Mouse (Mus musculus): ENCODE data around the gene AK157302. TPM values are rescaled to one million over a fixed set of nuclear protein-coding genes. Genes with fewer than 3 reads are reported as not detected.
"Not testable (repeated sequence)": the region's sequence is repeated elsewhere in the genome, so short reads cannot be mapped to it uniquely, and the experiment has no call there.

AK157302 gene
- total RNA-seq (2021): 1 to 10 TPM; 9.0 to 10.0 TPM
- long read RNA-seq, experiment 1, transcript AK157302-201 (1 exons, 1,924 nt): major isoform, 26 of 26 reads
- long read RNA-seq, experiment 1, partial matches to known transcripts: 0 of 26 reads
- long read RNA-seq, experiment 1, other reads (novel, unspliced or antisense): 0 of 26 reads
- long read RNA-seq, experiment 2, transcript AK157302-201 (1 exons, 1,924 nt): major isoform, 50 of 50 reads
- long read RNA-seq, experiment 2, partial matches to known transcripts: 0 of 50 reads
- long read RNA-seq, experiment 2, other reads (novel, unspliced or antisense): 0 of 50 reads

GRCm38 (mm10) chr13:21495080-21495479, at the start of gene AK157302:
TSS of gene AK157302 (plus strand) at chr13:21495223.
- DNase-seq (ENCODE audit: low spot score in 2 of 2): no peak

GRCm38 (mm10) chr13:21446796-21447195, 48.2 kb upstream of the AK157302 start:
- no peak for DNase-seq (ENCODE audit: low spot score in 2 of 2)

- DNase-seq (ENCODE audit: low spot score in 2 of 2): no peak
These were observed 47.0 kb upstream of the AK157302 start for GRCm38 (mm10) chr13:21447856-21448614.

- no peak for DNase-seq (ENCODE audit: low spot score in 2 of 2)
These were observed 42.0 kb upstream of the AK157302 start for GRCm38 (mm10) chr13:21453042-21453441.

DNA sequence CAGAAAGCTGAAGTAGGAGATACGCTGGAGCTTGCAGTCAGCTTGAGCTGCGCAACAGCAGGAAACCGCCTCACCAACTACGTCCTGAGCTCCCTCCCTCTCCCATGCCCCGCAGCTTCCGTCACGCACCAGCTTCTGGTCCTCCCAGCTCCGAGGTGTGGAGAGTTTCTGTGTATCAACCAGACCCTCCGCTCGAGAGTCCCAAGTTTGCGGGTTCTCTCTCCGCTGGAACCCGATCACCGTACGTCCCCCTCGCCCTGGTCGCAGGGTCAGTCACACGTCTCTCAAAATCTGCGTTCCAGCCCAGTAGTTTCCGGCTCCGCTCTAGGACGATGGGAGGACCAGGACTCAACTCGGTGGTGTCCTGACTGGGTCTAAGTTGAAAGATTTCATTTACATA, 41.6 kb upstream of the AK157302 start, which contains the start of gene Zscan26:
Zscan26 (minus strand) TSS at position 282 of the 400 bp plus-strand sequence.
- peak; percentile 48 to 70 for DNase-seq (ENCODE audit: low spot score in 2 of 2)

- DNase-seq (ENCODE audit: low spot score in 2 of 2): no peak
These were observed 40.9 kb upstream of the AK157302 start for GRCm38 (mm10) chr13:21454133-21454532.

GRCm38 (mm10) chr13:21456347-21456746, 38.7 kb upstream of the AK157302 start:
- DNase-seq (ENCODE audit: low spot score in 2 of 2): no peak

GRCm38 (mm10) chr13:21462516-21462915, 32.5 kb upstream of the AK157302 start:
- not testable (repeated sequence) for DNase-seq (ENCODE audit: low spot score in 2 of 2)

- no peak for DNase-seq (ENCODE audit: low spot score in 2 of 2)
These were observed 27.7 kb upstream of the AK157302 start for GRCm38 (mm10) chr13:21467336-21467735.

- peak; percentile 32 to 62 for DNase-seq (ENCODE audit: low spot score in 2 of 2)
These were observed 26.7 kb upstream of the AK157302 start, which contains the start of gene Nkapl for GRCm38 (mm10) chr13:21468061-21469019. TSS of gene Nkapl (minus strand) at chr13:21468509.

GRCm38 (mm10) chr13:21469097-21469496, 25.9 kb upstream of the AK157302 start:
- DNase-seq (ENCODE audit: low spot score in 2 of 2): no peak

DNA sequence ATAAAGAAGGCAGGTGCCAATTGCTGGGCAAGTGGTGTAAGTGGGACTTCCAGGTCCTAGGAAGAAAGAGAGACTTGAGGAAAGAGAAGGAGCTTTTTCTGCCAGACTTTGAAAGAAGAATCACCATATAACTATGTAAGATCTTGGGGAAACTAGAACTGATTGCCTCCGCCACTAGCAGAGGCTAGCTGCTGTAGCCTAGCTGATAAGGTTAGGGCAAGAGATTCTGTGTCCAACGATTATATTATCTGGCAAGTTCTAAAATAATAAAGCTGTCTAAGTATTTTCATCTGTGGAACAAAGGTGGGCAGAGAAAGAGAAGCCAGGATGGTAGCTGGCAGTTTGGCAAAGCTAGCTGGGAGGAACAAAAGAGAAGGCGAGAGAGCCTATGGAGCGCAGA, 22.6 kb upstream of the AK157302 start:
- DNase-seq (ENCODE audit: low spot score in 2 of 2): no peak

GRCm38 (mm10) chr13:21478759-21479670, 16.0 kb upstream of the AK157302 start, which contains the start of the genes Zkscan4 and Gm10065:
TSS of gene Zkscan4 (plus strand) at chr13:21478907.
TSS of gene Gm10065 (minus strand) at chr13:21479441.
- peak; percentile 24 to 46 for DNase-seq (ENCODE audit: low spot score in 2 of 2)

DNA sequence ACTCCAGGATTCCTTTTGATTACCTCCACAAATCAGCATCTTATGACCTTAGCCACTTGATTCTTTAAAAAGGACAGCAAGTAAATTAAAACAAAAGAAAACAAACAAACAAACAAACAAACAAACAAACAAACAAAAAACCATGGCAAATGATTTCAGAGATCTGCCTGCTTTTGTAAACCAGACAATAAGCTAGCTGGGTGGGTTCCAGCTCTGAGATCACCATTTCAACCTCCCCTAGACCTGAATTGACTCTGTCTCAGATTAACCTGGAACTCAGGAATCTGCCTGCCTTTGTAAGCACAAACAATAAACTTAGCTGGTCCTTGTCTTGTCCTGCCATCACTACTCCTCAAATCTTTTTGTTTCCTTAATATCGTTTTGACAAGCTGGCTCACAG, 8.1 kb upstream of the AK157302 start:
- no peak for DNase-seq (ENCODE audit: low spot score in 2 of 2)

DNA sequence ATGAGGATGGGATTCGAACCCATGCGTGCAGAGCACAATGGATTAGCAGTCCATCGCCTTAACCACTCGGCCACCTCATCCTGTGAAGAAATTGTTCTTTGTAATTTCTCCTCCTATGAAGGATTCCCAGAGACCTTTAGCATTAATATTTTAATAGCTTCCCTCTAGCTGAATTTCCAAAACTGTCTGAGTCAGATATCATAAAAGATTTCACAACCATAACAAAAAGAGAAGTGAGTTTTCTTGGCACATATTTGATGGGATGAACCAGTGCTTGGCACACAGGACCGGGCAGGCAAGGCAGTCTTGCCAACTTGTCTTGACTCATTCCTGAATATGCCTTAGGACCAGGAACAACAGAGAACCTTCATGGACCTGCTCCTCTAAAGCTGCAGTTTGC, 2.2 kb upstream of the AK157302 start:
- no peak for DNase-seq (ENCODE audit: low spot score in 2 of 2)

DNA sequence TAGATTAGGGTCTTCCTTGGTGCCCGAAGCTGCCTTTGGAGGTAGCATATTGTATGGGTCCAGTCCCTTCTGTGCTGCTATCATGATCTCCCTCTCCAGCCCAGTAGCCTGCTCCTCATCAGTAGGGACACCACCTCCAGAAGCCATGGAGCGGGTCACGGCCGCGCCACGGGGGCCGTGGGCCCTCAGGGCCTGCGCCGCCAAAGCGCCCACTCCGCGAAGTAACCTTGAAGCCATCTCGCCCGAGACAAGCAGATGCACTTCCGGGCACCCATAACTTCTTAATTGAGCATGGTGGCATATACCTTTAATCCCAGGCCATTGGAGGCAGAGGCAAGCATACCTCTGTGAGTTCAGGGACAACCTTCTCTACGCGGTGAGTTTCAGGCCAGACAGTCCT, 6.2 kb downstream of the AK157302 start, which contains the start of gene Gm11273:
Gm11273 (minus strand) TSS at position 237 of the 400 bp plus-strand sequence.
- DNase-seq (ENCODE audit: low spot score in 2 of 2): not testable (repeated sequence)

- DNase-seq (ENCODE audit: low spot score in 2 of 2): no peak
These were observed 7.3 kb downstream of the AK157302 start for GRCm38 (mm10) chr13:21502296-21502695.

GRCm38 (mm10) chr13:21506221-21506649, 11.2 kb downstream of the AK157302 start:
- peak; percentile 67 to 77 for DNase-seq (ENCODE audit: low spot score in 2 of 2)

DNA sequence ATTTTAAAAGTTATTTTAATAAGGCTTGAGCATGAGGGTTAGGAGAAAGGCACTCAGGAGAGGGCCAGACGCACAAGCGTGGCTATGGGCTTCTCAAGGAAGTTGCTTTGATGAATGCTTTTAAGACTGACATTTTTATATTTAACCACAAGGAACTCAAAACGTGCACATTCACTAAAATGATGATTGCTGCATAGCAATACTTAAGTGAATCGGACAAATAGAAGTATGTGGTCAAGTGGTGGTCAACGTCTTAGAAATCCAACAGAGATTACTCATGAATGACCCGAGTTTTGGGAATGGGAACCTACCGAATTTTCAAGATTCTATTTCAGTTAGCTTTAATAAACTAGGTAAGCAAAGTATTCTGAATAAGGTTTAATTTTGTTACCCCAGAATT, 35.1 kb downstream of the AK157302 start:
- DNase-seq (ENCODE audit: low spot score in 2 of 2): no peak

DNA sequence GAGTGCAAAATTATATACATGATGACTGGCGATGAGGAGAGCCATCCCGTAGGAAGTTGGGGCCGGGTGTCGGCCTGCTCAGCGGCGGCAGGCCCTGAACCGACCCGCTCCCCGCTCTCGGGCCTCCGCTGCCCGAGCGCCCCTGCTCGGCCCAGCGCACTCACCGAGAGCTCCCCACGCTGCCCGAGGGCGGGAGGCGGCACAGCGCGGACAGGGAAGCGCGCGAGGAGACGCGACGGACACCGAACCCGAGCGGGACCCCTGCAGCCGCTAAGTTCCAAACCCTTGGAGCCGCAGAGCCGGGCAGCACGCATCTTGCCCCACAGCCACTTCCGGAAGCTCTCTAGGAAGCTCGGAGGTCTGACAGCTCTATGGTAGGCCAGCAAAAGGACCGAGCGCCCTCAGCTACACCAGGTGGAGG, 35.8 kb downstream of the AK157302 start, which contains the start of gene Zkscan8:
Zkscan8 (minus strand) TSS at position 340 of the 421 bp plus-strand sequence.
- DNase-seq (ENCODE audit: low spot score in 2 of 2): peak; percentile 60 to 81

Measured in adrenal gland, postnatal 4 days (tissue).